Mouse (Mus musculus) ES-Bruce4 (cell line): ENCODE data around the gene 2810004N23Rik. TPM values are rescaled to one million over a fixed set of nuclear protein-coding genes. Genes with fewer than 3 reads are reported as not detected.

Experiments used
- H3K27ac ChIP-seq: 2 replicates; pipeline ENCODE4 v1.5.1; 2012; ENCODE audit warnings: low read length, inconsistent platforms; ENCODE audit not compliant: insufficient read depth
- H3K27me3 ChIP-seq: 2 replicates; pipeline ENCODE4 v1.6.1; 2012; ENCODE audit warnings: mild to moderate bottlenecking, low read length, inconsistent platforms; ENCODE audit not compliant: control insufficient read depth, poor library complexity, insufficient read depth, severe bottlenecking
- H3K36me3 ChIP-seq: 2 replicates; pipeline ENCODE4 v1.6.1; 2012; ENCODE audit warnings: inconsistent platforms, mild to moderate bottlenecking, low read length, moderate library complexity; ENCODE audit not compliant: control insufficient read depth, poor library complexity, insufficient read depth, severe bottlenecking
- H3K4me1 ChIP-seq: one replicate; pipeline ENCODE4 v1.8.1; 2011; ENCODE audit warnings: low read length; ENCODE audit not compliant: control insufficient read depth, insufficient read depth
- H3K4me3 ChIP-seq: 2 replicates; pipeline ENCODE4 v1.5.1; 2011; ENCODE audit warnings: low read depth, mild to moderate bottlenecking, low read length
- H3K9ac ChIP-seq: 2 replicates; pipeline ENCODE4 v1.6.1; 2012; ENCODE audit warnings: low read depth, mild to moderate bottlenecking, inconsistent platforms; ENCODE audit not compliant: poor library complexity, severe bottlenecking
- H3K9me3 ChIP-seq: replicated peaks from 2 replicates; pipeline ENCODE4 v1.6.1; 2012; ENCODE audit warnings: mild to moderate bottlenecking, low read length, inconsistent platforms; ENCODE audit not compliant: control insufficient read depth, poor library complexity, insufficient read depth, severe bottlenecking
- CTCF ChIP-seq: IDR thresholded peaks from one replicate; pipeline ENCODE4 v1.8.1; 2011; ENCODE audit warnings: low read depth, low read length
- EP300 ChIP-seq: IDR thresholded peaks from 2 replicates; pipeline ENCODE4 v1.6.1; 2011; ENCODE audit warnings: low read depth, low read length; ENCODE audit not compliant: insufficient read depth
- POLR2A ChIP-seq: IDR thresholded peaks from one replicate; pipeline ENCODE4 v1.8.1; 2011; ENCODE audit warnings: low read length; ENCODE audit not compliant: insufficient read depth
- polyA plus RNA-seq: library from polyadenylated mRNA; stranded (reverse); fragments of >200 nt; gene quantifications from 2 replicates; pipeline ENCODE4 v1.2.4, GENCODE M21; 2011; ENCODE audit warnings: low read depth; ENCODE audit not compliant: missing spikeins, insufficient read depth, insufficient read length

The 2810004N23Rik gene
- polyA plus RNA-seq, 1 experiment: 93.6 TPM

DNA sequence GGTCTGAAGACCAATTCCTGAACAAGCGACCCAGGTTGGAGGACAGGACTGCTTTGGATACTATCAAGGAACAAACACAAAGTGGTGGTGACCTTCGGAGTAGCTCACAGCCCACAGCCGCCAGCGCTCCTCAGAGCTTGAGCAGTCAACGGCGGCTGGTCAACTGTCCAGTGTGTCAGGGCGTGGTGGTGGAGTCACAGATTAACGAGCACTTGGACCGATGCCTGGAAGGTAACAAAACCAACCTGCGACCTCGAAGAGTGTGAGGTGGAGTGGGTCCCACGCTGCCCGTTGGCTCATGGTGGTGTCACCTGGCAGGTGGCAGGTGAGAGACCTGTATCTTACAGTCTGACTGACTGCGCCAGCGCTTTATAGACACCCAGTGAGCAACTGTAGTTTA lies 40.3 kb upstream of the 2810004N23Rik start:
- H3K27me3 ChIP-seq: no peaks in the 10 kb centered on the region
- H3K36me3 ChIP-seq: peaks cover 48% of the 10 kb centered on the region
- TF ChIP-seq CTCF (no peak), POLR2A (no peak), EP300 (no peak)

DNA sequence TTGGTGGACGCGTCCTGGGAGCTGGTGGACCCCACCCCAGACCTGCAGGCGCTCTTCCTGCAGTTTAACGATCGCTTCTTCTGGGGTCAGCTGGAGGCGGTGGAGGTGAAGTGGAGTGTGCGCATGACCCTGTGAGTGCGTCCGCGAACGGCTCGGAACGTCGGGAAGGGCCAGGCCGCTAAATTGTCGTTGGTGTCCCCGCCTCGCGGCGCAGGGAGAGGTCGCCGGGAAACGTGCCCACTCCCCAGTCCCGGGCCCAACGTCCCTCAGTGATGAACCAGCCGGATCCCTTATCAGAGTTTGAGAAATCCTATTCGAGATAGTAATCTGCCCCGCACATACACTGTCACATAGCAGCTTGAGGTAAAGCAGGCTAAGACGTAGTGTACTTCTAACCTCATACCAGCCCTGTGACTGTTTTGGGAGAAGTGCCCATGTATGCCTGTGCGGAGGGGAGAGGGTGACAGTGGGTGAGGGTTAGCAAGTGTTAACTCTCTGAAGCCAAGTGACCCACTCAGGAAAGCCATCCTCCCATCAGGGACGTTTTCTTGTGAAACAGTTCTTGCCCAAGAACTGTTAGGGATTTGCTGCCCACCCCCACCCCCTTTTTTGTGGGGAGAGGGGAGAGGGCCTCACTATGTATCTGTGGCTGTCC lies 35.5 kb upstream of the 2810004N23Rik start:
- TF ChIP-seq CTCF: no peak
- peak overlapping the region; percentile 76 for H3K9ac ChIP-seq
- peaks cover 35% of the 10 kb centered on the region for H3K36me3 ChIP-seq
- no peaks in the 10 kb centered on the region for H3K27me3 ChIP-seq
- no peaks in the 10 kb centered on the region for H3K4me1 ChIP-seq
- H3K27ac ChIP-seq: no peak overlapping the region
- peak overlapping the region; percentile 76 for H3K4me3 ChIP-seq
- H3K9me3 ChIP-seq: no peaks in the 10 kb centered on the region

More for the DNA sequence above, 40.3 kb upstream of the 2810004N23Rik start:
- Histone ChIP-seq H3K9ac (no peak overlapping the region), H3K9me3 (no peaks in the 10 kb centered on the region), H3K4me3 (no peak overlapping the region), H3K4me1 (no peaks in the 10 kb centered on the region), H3K27ac (no peak overlapping the region)

DNA sequence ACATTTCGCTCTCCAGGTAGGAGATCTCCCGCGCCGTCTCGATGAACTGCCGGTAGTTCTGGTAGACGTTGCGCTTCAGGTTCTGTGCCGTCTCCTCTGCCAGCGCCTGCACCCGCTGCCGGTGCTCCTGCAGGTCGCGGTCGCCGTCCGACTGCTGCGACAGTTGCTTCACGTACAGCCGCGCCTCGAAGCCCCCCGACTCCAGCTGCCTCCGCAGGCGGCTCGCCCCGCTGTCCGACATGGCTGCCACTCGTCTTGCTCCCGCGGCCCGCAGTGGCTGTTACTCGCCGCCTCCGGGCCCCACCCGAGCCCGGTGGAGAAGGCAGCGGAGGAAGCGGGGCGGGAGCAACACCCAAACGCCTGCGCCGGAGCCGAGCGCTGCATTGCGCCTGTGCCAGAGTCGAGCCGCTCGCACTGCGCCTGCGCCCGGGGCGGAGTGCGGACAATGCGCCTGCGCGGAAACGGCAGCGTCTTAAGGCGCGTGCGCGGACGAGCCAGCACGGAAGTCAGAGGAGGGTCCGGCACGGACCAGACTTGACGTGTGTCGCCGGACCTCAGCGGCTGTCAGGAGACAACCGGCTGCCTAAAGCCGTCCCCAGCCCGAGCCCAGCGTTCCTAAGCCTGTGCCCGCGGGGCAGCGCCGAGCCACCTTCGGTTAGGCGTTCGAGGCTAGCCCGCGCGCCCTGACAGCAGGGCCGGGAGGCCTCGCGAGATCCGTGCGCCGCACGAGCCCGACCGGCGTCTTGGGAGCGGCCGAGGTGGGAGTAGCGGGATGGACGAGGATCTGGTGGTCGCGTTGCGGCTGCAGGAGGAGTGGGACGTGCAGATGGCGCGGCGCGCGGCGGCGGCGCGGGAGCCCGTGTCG lies 34.7 kb upstream of the 2810004N23Rik start, which contains the start of the genes Exoc8 and Sprtn:
Gene Exoc8, minus strand, starts transcription at position 320 of the 865 bp plus-strand sequence.
Gene Sprtn, plus strand, starts transcription at position 501 of the 865 bp plus-strand sequence.
- H3K27me3 ChIP-seq: no peaks in the 10 kb centered on the region
- H3K9ac ChIP-seq: peak within 1 kb of the TSS; percentile 76
- peaks cover 28% of the 10 kb centered on the region for H3K36me3 ChIP-seq
- no peak within 1 kb of the TSS for H3K27ac ChIP-seq
- H3K4me3 ChIP-seq: peak within 1 kb of the TSS; percentile 77
- TF ChIP-seq POLR2A: peak; percentile 29
- no peak for TF ChIP-seq CTCF
- H3K4me1 ChIP-seq: no peaks in the 10 kb centered on the region
- H3K9me3 ChIP-seq: no peaks in the 10 kb centered on the region

DNA sequence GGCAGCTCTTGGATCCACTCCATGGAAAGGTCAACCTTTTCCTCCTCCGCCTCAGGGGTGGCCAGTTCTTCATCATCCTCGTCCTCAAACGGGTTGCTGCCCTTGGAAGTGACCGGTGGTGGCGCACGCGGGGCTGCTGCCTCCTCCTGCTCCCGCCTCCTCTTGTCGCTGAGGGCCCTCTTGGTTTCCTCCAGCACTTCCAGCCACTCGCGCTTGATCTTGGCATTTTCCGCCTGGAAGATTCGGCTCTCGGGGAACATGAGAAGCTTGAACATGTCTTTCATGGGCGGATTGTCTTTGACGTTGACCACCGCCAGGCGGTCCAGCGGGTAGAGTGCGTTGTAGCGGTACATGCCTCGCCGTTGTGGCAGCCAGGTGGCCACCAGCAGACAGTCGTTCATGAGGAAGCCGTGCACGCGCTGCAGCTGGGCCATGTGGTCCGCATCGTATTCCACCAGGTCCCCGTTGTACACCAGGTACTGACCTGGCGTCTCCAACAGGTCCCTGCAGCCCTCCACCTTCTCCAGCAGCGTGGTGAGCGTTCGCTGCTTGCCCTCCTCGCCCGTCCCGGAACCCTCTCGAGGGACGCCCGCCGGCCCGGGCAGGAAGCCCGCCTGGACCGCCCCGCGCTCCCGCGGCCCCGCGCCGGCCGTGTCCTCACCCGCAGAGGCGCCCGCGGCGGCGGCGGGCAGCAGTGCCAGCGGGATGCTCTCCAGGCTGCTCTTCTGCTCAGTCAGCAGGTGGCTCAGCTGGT lies 33.9 kb upstream of the 2810004N23Rik start:
- Histone ChIP-seq H3K27me3 (no peaks in the 10 kb centered on the region), H3K4me3 (peak overlapping the region; percentile 77), H3K27ac (no peak overlapping the region), H3K4me1 (no peaks in the 10 kb centered on the region), H3K36me3 (peaks cover 26% of the 10 kb centered on the region), H3K9me3 (no peaks in the 10 kb centered on the region), H3K9ac (peak overlapping the region; percentile 76)
- no peak for TF ChIP-seq POLR2A
- TF ChIP-seq CTCF: peak; percentile 18

DNA sequence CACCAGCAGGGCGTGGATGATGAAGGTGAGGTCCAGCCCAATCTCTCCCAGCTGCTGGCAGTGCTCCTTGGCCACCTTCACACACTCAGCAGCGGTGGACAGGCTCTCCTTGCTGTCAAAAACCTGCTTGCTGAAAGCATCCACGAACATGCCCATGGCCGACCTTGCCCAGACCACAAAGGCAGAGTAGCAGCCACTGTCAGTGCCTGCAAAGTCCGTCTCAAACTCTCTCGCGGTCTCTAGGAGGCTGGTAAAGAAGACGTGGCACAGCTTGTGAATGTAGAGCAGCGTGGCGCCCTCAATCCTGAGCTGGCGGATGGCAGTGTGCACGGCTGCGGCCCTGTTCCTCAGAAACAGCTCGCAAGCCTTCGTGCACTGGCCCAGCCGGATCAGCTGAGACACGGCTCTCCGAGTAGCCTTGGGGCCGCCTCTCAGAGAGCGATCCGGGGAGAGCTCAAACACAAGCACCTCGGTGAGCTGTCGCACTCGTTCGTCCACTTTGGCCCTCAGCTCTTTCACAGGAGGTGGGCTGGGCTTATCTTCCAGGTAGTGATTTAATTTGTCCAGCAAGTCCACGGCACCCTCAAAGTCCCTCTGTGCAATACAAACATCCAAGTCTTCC lies 33.2 kb upstream of the 2810004N23Rik start:
- Histone ChIP-seq H3K36me3 (peaks cover 22% of the 10 kb centered on the region), H3K27me3 (no peaks in the 10 kb centered on the region), H3K27ac (no peak overlapping the region), H3K4me3 (peak overlapping the region; percentile 77), H3K9ac (peak overlapping the region; percentile 76; the same call in 1 of the 2 replicates), H3K9me3 (no peaks in the 10 kb centered on the region), H3K4me1 (no peaks in the 10 kb centered on the region)
- TF ChIP-seq POLR2A (no peak), EP300 (no peak), CTCF (no peak)
